Mouse (Mus musculus) liver, embryonic 13.5 days (tissue): ENCODE measurements at regions not wholly inside any gene's neighbourhood (a gene's known extent, or its start where the extent isn't known, plus 50 kb on each side); places are given as distances from the start of the nearest gene placed in this dataset.

Source experiments
- ATAC-seq: fragments of 200-750 bp; cut with Nextera tagmentation; 2 replicates; pipeline ENCODE4 v1.8.0; 2017; ENCODE audit warnings: low read depth, mild to moderate bottlenecking, moderate number of reproducible peaks, moderate library complexity
- DNase-seq: peaks from one replicate; pipeline ENCODE4 v3.0.0; 2022
- H3K27ac ChIP-seq: fragments of 300-500 bp; sonication (generic); 2 replicates; pipeline ENCODE4 v1.5.1; 2015; ENCODE audit warnings: moderate library complexity, mild to moderate bottlenecking, inconsistent platforms
- H3K27me3 ChIP-seq: fragments of 300-500 bp; sonication (generic); 2 replicates; pipeline ENCODE4 v1.6.1; 2015; ENCODE audit warnings: mild to moderate bottlenecking, inconsistent platforms
- H3K36me3 ChIP-seq: fragments of 300-500 bp; sonication (generic); 2 replicates; pipeline ENCODE4 v1.6.1; 2015; ENCODE audit warnings: mild to moderate bottlenecking, inconsistent platforms
- H3K4me1 ChIP-seq: fragments of 300-500 bp; sonication (generic); replicated peaks from 2 replicates; pipeline ENCODE4 v1.6.1; 2015; ENCODE audit warnings: inconsistent platforms
- H3K4me2 ChIP-seq: fragments of 300-500 bp; sonication (generic); 2 replicates; pipeline ENCODE4 v1.6.1; 2015; ENCODE audit warnings: inconsistent platforms, mild to moderate bottlenecking, moderate library complexity
- H3K4me3 ChIP-seq: fragments of 300-500 bp; sonication (generic); replicated peaks from 2 replicates; pipeline ENCODE4 v1.5.1; 2015; ENCODE audit warnings: mild to moderate bottlenecking, inconsistent platforms
- H3K9ac ChIP-seq: fragments of 300-500 bp; sonication (generic); 2 replicates; pipeline ENCODE4 v1.6.1; 2015; ENCODE audit warnings: mild to moderate bottlenecking, inconsistent platforms
- H3K9me3 ChIP-seq: fragments of 300-500 bp; sonication (generic); replicated peaks from 2 replicates; pipeline ENCODE4 v1.6.1; 2016; ENCODE audit warnings: inconsistent platforms
- WGBS: fragments of 180-500 bp; shearing (Covaris S2); methylation state at CpG from one replicate; pipeline ENCODE4 v1.1.7; 2015; ENCODE audit not compliant: insufficient replicate concordance; 5-methylcytosine and 5-hydroxymethylcytosine counted together

- Histone ChIP-seq H3K4me1 (no peaks in the 10 kb centered on the region), H3K9ac (no peak overlapping the region), H3K27ac (no peak overlapping the region), H3K36me3 (no peaks in the 10 kb centered on the region), H3K4me3 (no peak overlapping the region), H3K9me3 (no peaks in the 10 kb centered on the region), H3K27me3 (no peaks in the 10 kb centered on the region), H3K4me2 (no peak overlapping the region)
- DNase-seq (no peak), ATAC-seq (no peak)
- 66% methylated on average over 15 of the region's 15 CpGs for WGBS
Observed at GRCm38 (mm10) chr3:38232111-38233076, 252.2 kb downstream of the Ankrd50 start.

GRCm38 (mm10) chr3:38231506-38231905 is 253.1 kb downstream of the Ankrd50 start:
- WGBS = 55% methylated on average over 3 of the region's 3 CpGs
- H3K27ac ChIP-seq = no peak overlapping the region
- ATAC-seq (no peak), DNase-seq (no peak)
- H3K4me3 ChIP-seq = no peak overlapping the region
- H3K9ac ChIP-seq = no peak overlapping the region
- H3K9me3 ChIP-seq = no peaks in the 10 kb centered on the region
- no peaks in the 10 kb centered on the region for H3K36me3 ChIP-seq
- H3K4me1 ChIP-seq = no peaks in the 10 kb centered on the region
- no peaks in the 10 kb centered on the region for H3K27me3 ChIP-seq
- no peak overlapping the region for H3K4me2 ChIP-seq

GRCm38 (mm10) chr3:38230796-38231195 is 253.8 kb downstream of the Ankrd50 start:
- Histone ChIP-seq H3K4me1 (no peaks in the 10 kb centered on the region), H3K27ac (no peak overlapping the region), H3K27me3 (no peaks in the 10 kb centered on the region), H3K4me2 (no peak overlapping the region), H3K9me3 (no peaks in the 10 kb centered on the region), H3K36me3 (no peaks in the 10 kb centered on the region), H3K4me3 (no peak overlapping the region), H3K9ac (no peak overlapping the region)
- ATAC-seq = no peak
- DNase-seq = no peak
- WGBS = 74% methylated on average over 6 of the region's 6 CpGs

GRCm38 (mm10) chr3:38229686-38230085 is 255.0 kb downstream of the Ankrd50 start:
- Histone ChIP-seq H3K27me3 (no peaks in the 10 kb centered on the region), H3K4me2 (no peak overlapping the region), H3K9me3 (no peaks in the 10 kb centered on the region), H3K4me3 (no peak overlapping the region), H3K4me1 (no peaks in the 10 kb centered on the region), H3K9ac (no peak overlapping the region), H3K27ac (no peak overlapping the region), H3K36me3 (no peaks in the 10 kb centered on the region)
- ATAC-seq (no peak), DNase-seq (no peak)
- WGBS = 67% methylated on average over 5 of the region's 5 CpGs

- Histone ChIP-seq H3K4me1 (no peaks in the 10 kb centered on the region), H3K27ac (no peak overlapping the region), H3K9ac (no peak overlapping the region), H3K4me2 (no peak overlapping the region), H3K36me3 (no peaks in the 10 kb centered on the region), H3K27me3 (no peaks in the 10 kb centered on the region), H3K4me3 (no peak overlapping the region), H3K9me3 (no peaks in the 10 kb centered on the region)
- 56% methylated on average over 10 of the region's 10 CpGs for WGBS
- ATAC-seq (no peak), DNase-seq (no peak)
Observed at GRCm38 (mm10) chr3:38229051-38229450, 255.6 kb downstream of the Ankrd50 start.

- Histone ChIP-seq H3K9ac (no peak overlapping the region), H3K4me3 (no peak overlapping the region), H3K27me3 (no peaks in the 10 kb centered on the region), H3K27ac (no peak overlapping the region), H3K9me3 (no peaks in the 10 kb centered on the region), H3K4me2 (no peak overlapping the region), H3K4me1 (no peaks in the 10 kb centered on the region), H3K36me3 (no peaks in the 10 kb centered on the region)
- DNase-seq = no peak
- WGBS = 20% methylated on average over 6 of the region's 6 CpGs
- no peak for ATAC-seq
Observed at GRCm38 (mm10) chr3:38227596-38227995, 257.0 kb downstream of the Ankrd50 start.

- Histone ChIP-seq H3K9me3 (no peaks in the 10 kb centered on the region), H3K4me1 (no peaks in the 10 kb centered on the region), H3K27me3 (no peaks in the 10 kb centered on the region), H3K4me2 (no peak overlapping the region), H3K4me3 (no peak overlapping the region), H3K36me3 (no peaks in the 10 kb centered on the region), H3K27ac (no peak overlapping the region), H3K9ac (no peak overlapping the region)
- ATAC-seq = no peak
- WGBS = 61% methylated on average over 9 of the region's 9 CpGs
- no peak for DNase-seq
Observed at GRCm38 (mm10) chr3:38227121-38227520, 257.5 kb downstream of the Ankrd50 start.

- Histone ChIP-seq H3K9me3 (no peaks in the 10 kb centered on the region), H3K27ac (no peak overlapping the region), H3K36me3 (no peaks in the 10 kb centered on the region), H3K4me1 (no peaks in the 10 kb centered on the region), H3K9ac (no peak overlapping the region), H3K27me3 (no peaks in the 10 kb centered on the region), H3K4me3 (no peak overlapping the region), H3K4me2 (no peak overlapping the region)
- DNase-seq (no peak), ATAC-seq (no peak)
- 32% methylated on average over 2 of the region's 2 CpGs for WGBS
Observed at GRCm38 (mm10) chr3:38226147-38226546, 258.5 kb downstream of the Ankrd50 start.

GRCm38 (mm10) chr3:38221834-38222215 is 262.8 kb downstream of the Ankrd50 start:
- 76% methylated on average over 8 of the region's 8 CpGs for WGBS
- no peak overlapping the region for H3K27ac ChIP-seq

GRCm38 (mm10) chr3:38220934-38221833 is 263.5 kb downstream of the Ankrd50 start:
- Histone ChIP-seq H3K27ac (no peak overlapping the region), H3K4me1 (no peaks in the 10 kb centered on the region), H3K9me3 (no peaks in the 10 kb centered on the region), H3K36me3 (no peaks in the 10 kb centered on the region), H3K4me3 (no peak overlapping the region), H3K9ac (no peak overlapping the region), H3K27me3 (no peaks in the 10 kb centered on the region), H3K4me2 (no peak overlapping the region)
- DNase-seq (no peak), ATAC-seq (no peak)
- 45% methylated on average over 11 of the region's 11 CpGs for whole genome bisulfite sequencing

More at GRCm38 (mm10) chr3:38221834-38222215, 262.8 kb downstream of the Ankrd50 start:
- Histone ChIP-seq H3K4me3 (no peak overlapping the region), H3K4me2 (no peak overlapping the region), H3K27me3 (no peaks in the 10 kb centered on the region), H3K4me1 (no peaks in the 10 kb centered on the region), H3K36me3 (no peaks in the 10 kb centered on the region), H3K9ac (no peak overlapping the region), H3K9me3 (no peaks in the 10 kb centered on the region)
- DNase-seq (no peak), ATAC-seq (no peak)

- Histone ChIP-seq H3K4me1 (no peaks in the 10 kb centered on the region), H3K9ac (no peak overlapping the region), H3K4me3 (no peak overlapping the region), H3K27me3 (no peaks in the 10 kb centered on the region), H3K27ac (no peak overlapping the region), H3K36me3 (no peaks in the 10 kb centered on the region), H3K4me2 (no peak overlapping the region), H3K9me3 (no peaks in the 10 kb centered on the region)
- DNase-seq = no peak
- 54% methylated on average over 3 of the region's 3 CpGs for WGBS
- no peak for ATAC-seq
Observed at GRCm38 (mm10) chr3:38209081-38209480, 275.6 kb downstream of the Ankrd50 start.
